Mouse (Mus musculus) heart, adult 2 months (tissue): ENCODE data around the gene Arhgap5. TPM values are rescaled to one million over a fixed set of nuclear protein-coding genes. Genes with fewer than 3 reads are reported as not detected.

Experiments used
- DNase-seq, 2 experiments: peaks; one replicate each; pipeline ENCODE4 v3.0.0; 2021
- H3K27ac ChIP-seq: fragments of 200-600 bp; 2 replicates; pipeline ENCODE4 v1.8.1; 2022
- H3K27me3 ChIP-seq: fragments of 200-500 bp; 2 replicates; pipeline ENCODE4 v1.6.1; 2012; ENCODE audit warnings: mild to moderate bottlenecking, low read length, inconsistent platforms, mixed read lengths; ENCODE audit not compliant: control insufficient read depth, insufficient read depth
- H3K36me3 ChIP-seq: fragments of 200-500 bp; 2 replicates; pipeline ENCODE4 v1.6.1; 2012; ENCODE audit warnings: low read length, inconsistent platforms; ENCODE audit not compliant: control insufficient read depth, insufficient read depth
- H3K4me1 ChIP-seq: fragments of 200-500 bp; 2 replicates; pipeline ENCODE4 v1.6.1; 2011; ENCODE audit warnings: low read length; ENCODE audit not compliant: control insufficient read depth, insufficient read depth
- H3K4me3 ChIP-seq: fragments of 200-600 bp; 2 replicates; pipeline ENCODE4 v1.8.1; 2022
- H3K79me2 ChIP-seq: fragments of 200-500 bp; replicated peaks from 2 replicates; pipeline ENCODE4 v1.6.1; 2012; ENCODE audit warnings: mild to moderate bottlenecking, inconsistent platforms, low read length, moderate library complexity, mixed read lengths; ENCODE audit not compliant: control insufficient read depth, insufficient read depth
- H3K9ac ChIP-seq: fragments of 200-500 bp; 2 replicates; pipeline ENCODE4 v1.6.1; 2012; ENCODE audit warnings: low read depth, mild to moderate bottlenecking, control low read depth, inconsistent platforms, low read length, mixed read lengths
- CTCF ChIP-seq: fragments of 200-600 bp; IDR thresholded peaks from 2 replicates; pipeline ENCODE4 v1.8.1; 2022; ENCODE audit warnings: antibody characterized with exemption, mild to moderate bottlenecking, moderate library complexity
- EP300 ChIP-seq: fragments of 200-500 bp; IDR thresholded peaks from 2 replicates; pipeline ENCODE4 v1.6.1; 2011; ENCODE audit warnings: low read depth, low read length, control low read depth; ENCODE audit not compliant: insufficient read depth
- POLR2A ChIP-seq: fragments of 200-500 bp; IDR thresholded peaks from 2 replicates; pipeline ENCODE4 v1.6.1; 2011; ENCODE audit warnings: mild to moderate bottlenecking, low read depth, low read length, control low read depth; ENCODE audit not compliant: insufficient read depth
- WGBS: fragments of 180-500 bp; shearing (Covaris S2); methylation state at CpG from one replicate; pipeline ENCODE4 v1.1.7; 2018; 5-methylcytosine and 5-hydroxymethylcytosine counted together
- intact Hi-C: fragments of 180-260 bp; cut with DNase I; formaldehyde crosslinking; loops from one replicate; pipeline ENCODE4 v1.15.1; 2025
- polyA plus RNA-seq: library from polyadenylated mRNA; depleted of rRNA; stranded (reverse); fragments of >200 nt; gene quantifications from 2 replicates; pipeline ENCODE4 v1.2.3, GENCODE M21; 2012
- total RNA-seq, 2 experiments: library from RNA; stranded (reverse); gene quantifications; 2 replicates each; pipeline ENCODE4 v1.2.3; 2021

The Arhgap5 gene
- total and polyA plus RNA-seq, 3 experiments = 7.3 to 81.3 (median 72.2) TPM

DNA sequence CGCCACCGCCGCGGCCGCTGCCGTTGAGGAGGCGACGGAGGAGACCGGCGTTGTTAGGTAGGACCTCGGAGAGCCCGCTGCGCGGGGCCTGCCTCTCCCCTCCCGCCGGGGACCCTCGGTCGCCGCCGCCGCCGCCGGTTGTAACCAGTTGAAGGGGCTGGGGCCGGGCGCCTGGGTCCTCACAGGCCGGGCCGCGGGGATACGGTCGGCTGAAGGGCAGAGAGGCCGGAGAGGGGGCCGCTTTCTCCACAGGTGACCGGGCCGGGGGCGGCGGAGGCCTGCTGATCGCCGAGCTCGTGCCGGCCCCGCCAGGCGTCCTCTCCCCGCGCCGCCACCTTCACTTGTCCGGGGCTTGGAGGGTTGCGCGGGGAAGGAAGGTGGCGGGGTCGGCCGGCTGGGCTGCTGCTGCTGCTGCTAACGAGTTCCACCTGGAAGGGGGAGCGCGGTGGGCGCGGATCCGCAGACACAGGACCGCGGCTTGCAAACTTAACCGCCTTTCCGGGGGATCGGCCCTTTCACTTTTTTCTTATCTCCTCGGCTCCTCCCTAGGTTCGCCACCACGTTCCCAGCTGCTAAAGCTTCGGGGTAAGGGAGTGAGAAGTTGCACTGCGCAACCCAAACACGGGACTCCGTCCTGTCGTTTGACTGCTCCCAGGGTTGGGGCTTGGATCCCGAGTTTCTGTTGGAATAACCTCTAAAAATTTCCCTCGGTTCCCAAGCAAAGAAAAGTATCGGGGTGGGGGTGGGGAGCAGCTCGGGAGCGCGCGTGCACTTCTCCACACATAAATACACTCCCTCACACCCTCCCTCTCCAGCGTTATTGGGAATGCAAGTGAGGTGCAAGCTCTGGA is 784 bp downstream of the Arhgap5 start:
- Histone ChIP-seq H3K27me3 (no peaks in the 10 kb centered on the region), H3K4me3 (peak overlapping the region; percentile 88), H3K36me3 (peaks cover 5% of the 10 kb centered on the region), H3K9ac (peak overlapping the region; percentile 99), H3K79me2 (0 out of 2 replicates have a peak, but pooled peaks cover 1% of the 10 kb centered on the region), H3K4me1 (no peaks in the 10 kb centered on the region; the same call in 1 of the 2 replicates), H3K27ac (peak overlapping the region; percentile 97)
- TF ChIP-seq POLR2A (no peak), EP300 (no peak), CTCF (no peak)
- whole genome bisulfite sequencing = under 1% methylated on average over 78 of the region's 78 CpGs
- intact Hi-C loops = loop anchor here (1.0 to 5.0 kb wide), 3 partner anchors 38 to 212 kb away; no protein-coding TSS in a partner anchor
- peak; percentile 68 to 80 for DNase-seq

DNA sequence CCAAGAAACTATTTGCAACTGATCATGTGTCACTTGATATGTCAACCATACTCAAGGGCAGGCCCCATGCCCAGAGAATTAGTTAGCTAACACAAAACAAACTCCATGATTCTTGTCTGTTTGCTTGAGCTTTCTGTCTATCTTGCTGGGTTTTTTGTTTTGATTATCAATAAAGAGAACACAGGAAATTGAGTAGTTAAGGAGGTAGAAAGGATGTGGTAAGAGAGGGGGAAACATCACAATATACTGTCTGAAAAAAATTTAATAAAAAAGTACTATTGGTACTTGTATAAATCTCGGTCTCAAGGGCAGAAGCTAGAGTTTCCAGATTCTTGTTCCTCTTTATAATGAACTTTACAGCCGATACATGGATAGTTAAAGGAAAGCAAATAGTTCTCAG is 20.9 kb downstream of the Arhgap5 start:
- no peak overlapping the region for H3K9ac ChIP-seq
- intact Hi-C loops = no loop called here
- peaks cover 3% of the 10 kb centered on the region; the same call in 1 of the 2 replicates for H3K79me2 ChIP-seq
- DNase-seq = no peak
- 68% methylated on average over 2 of the region's 2 CpGs for WGBS
- H3K4me1 ChIP-seq = no peaks in the 10 kb centered on the region; the same call in 1 of the 2 replicates
- no peaks in the 10 kb centered on the region for H3K27me3 ChIP-seq
- no peak overlapping the region for H3K4me3 ChIP-seq
- no peak overlapping the region for H3K27ac ChIP-seq
- H3K36me3 ChIP-seq = peaks cover 10% of the 10 kb centered on the region
- TF ChIP-seq POLR2A (no peak), EP300 (no peak), CTCF (no peak)

DNA sequence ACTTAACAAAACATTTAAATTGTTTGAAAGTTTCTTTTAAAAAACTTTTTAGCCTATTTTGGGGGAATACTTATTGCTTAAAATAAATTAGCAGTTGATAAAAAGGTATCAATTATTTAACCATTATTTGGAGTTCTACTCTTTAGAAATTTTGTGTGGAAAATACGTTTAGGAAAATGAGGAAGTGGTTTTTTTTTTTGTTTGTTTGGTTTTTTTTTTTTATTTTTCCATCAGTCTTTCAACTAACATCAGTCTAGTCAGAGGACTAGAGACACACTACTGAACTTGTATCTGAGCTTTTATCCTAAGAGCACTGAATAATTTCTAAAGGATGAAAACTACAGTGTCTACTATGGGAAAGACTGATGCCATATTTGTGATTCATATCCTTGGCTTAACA is 21.7 kb downstream of the Arhgap5 start:
- DNase-seq = no peak
- no peak overlapping the region for H3K27ac ChIP-seq
- intact Hi-C loops = no loop called here
- WGBS = 70% methylated on average over 1 of the region's 1 CpGs
- H3K9ac ChIP-seq = no peak overlapping the region
- H3K4me1 ChIP-seq = no peaks in the 10 kb centered on the region; the same call in 1 of the 2 replicates
- H3K79me2 ChIP-seq = peaks cover 3% of the 10 kb centered on the region; the same call in 1 of the 2 replicates
- no peak overlapping the region for H3K4me3 ChIP-seq
- H3K27me3 ChIP-seq = no peaks in the 10 kb centered on the region
- TF ChIP-seq EP300 = no peak
- TF ChIP-seq CTCF = no peak
- TF ChIP-seq POLR2A = no peak
- peaks cover 9% of the 10 kb centered on the region for H3K36me3 ChIP-seq

DNA sequence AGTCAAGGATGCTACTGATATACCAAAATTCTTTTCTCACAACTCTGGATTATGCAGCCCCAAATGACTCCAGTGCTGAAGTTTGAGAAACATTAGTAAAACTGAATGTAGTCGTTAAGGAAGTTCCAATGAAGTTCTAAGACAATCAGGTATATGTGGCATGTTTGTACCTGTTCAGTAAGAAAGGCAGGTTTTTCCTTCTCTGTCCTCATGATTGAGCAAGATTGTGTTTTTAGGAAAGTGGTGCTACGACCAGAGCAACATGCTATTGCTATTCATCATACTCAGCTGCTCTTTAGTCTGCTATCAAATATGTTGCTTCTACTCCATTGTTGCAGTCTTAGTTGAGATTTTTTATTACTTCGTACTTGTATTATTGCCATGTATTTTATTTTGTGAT is 26.0 kb downstream of the Arhgap5 start:
- H3K9ac ChIP-seq = no peak overlapping the region
- H3K27ac ChIP-seq = no peak overlapping the region
- no peaks in the 10 kb centered on the region; the same call in 1 of the 2 replicates for H3K4me1 ChIP-seq
- peaks cover 3% of the 10 kb centered on the region; the same call in 1 of the 2 replicates for H3K79me2 ChIP-seq
- intact Hi-C loops = no loop called here
- H3K27me3 ChIP-seq = no peaks in the 10 kb centered on the region
- H3K36me3 ChIP-seq = peaks cover 3% of the 10 kb centered on the region
- 92% methylated on average over 3 of the region's 3 CpGs for WGBS
- no peak for TF ChIP-seq POLR2A
- TF ChIP-seq EP300 = no peak
- no peak for TF ChIP-seq CTCF
- no peak for DNase-seq
- no peak overlapping the region for H3K4me3 ChIP-seq

DNA sequence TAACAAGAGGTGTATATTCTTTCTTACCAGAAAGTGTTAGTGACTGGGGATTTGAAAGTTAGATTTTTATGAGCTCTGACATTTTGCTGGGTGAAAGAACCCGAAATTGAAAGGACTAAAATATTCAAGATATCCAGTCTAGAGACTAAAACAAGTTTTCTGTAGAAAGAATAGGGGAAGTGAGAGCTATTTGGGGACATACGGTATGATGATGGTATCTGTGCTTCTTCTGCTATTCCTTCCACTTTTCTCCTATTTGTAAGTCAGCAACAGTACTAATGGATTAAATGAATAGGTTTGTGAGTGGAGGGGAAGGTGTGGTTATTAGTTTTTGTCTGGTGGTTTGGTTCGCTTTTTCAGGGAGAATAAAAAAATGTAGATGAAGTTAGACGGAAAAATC is 37.5 kb downstream of the Arhgap5 start:
- no peak for TF ChIP-seq POLR2A
- no peak for TF ChIP-seq EP300
- no peak for TF ChIP-seq CTCF
- no peaks in the 10 kb centered on the region for H3K4me1 ChIP-seq
- DNase-seq = no peak
- H3K4me3 ChIP-seq = no peak overlapping the region
- 79% methylated on average over 4 of the region's 4 CpGs for WGBS
- no peak overlapping the region for H3K9ac ChIP-seq
- no peaks in the 10 kb centered on the region for H3K27me3 ChIP-seq
- peaks cover 3% of the 10 kb centered on the region for H3K36me3 ChIP-seq
- H3K79me2 ChIP-seq = no peaks in the 10 kb centered on the region
- intact Hi-C loops = loop anchor here (5.0 kb wide), 1 partner anchor 34 kb away; no protein-coding TSS in a partner anchor
- H3K27ac ChIP-seq = no peak overlapping the region

DNA sequence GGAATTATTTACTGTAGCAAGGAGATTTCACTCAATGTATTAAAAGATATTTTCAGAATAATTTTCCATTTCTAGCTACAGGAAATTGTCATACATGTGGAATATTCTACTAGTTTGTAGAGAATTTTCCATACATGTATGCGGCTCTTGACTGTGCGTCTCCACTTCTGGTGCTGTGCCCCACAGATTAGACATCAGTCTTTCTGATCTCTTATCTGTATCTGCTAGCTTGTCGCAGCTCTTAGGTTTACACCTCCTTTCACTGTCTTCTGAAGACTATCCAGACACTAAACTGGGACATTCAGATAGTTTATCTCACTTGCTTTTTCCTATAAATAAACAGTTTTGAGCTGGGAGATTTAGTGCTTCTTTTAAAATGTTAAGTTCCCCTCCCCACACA is 40.8 kb downstream of the Arhgap5 start:
- TF ChIP-seq EP300 = no peak
- TF ChIP-seq POLR2A = no peak
- no peak for TF ChIP-seq CTCF
- H3K4me3 ChIP-seq = no peak overlapping the region
- intact Hi-C loops = loop anchor here (5.0 kb wide), 1 partner anchor 37 kb away; no protein-coding TSS in a partner anchor
- H3K27me3 ChIP-seq = no peaks in the 10 kb centered on the region
- no peak overlapping the region for H3K27ac ChIP-seq
- H3K4me1 ChIP-seq = no peaks in the 10 kb centered on the region
- H3K79me2 ChIP-seq = no peaks in the 10 kb centered on the region
- H3K36me3 ChIP-seq = peaks cover 3% of the 10 kb centered on the region
- DNase-seq = no peak
- WGBS = 58% methylated on average over 3 of the region's 3 CpGs
- no peak overlapping the region for H3K9ac ChIP-seq
